Mouse (Mus musculus) right cerebral cortex, postnatal 25 days (tissue): ENCODE measurements around the gene Ttll13.
A peak's percentile ranks its signal among the peaks of the same experiment; 100 is the strongest.

ENCODE experiments used
- DNase-seq: peaks from one replicate; pipeline ENCODE4 v3.0.0; 2022

Ttll13 gene

DNA sequence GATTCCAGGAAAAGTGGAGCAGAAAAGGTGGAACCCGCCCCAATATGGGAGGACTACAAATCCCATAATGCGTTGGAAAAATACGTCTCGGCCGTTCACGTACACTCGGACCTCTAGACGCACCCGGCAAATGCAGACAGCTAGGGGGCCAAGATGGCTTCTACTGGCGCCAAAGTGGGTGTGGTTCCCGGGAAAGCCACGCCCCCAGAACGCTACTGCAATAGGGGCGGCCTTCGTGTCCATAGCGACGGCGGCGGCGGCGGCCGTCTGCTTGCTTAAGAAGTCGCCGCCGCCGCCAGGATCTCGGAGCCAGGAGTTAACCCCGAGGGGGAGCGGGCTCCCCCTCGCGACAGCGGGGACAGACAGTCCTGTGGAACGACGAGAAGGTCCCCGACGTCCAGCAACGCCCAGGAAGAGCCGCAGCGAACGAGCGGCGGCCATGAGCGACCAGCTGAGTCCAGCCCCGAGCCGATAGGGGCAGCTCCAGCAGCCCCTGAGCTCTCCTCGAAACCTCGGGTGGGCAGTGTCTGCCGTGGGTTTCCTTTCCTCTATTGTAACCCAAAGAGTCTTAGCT is at the start of gene Ttll13:
Ttll13 (plus strand) TSS at position 229 of the 574 bp plus-strand sequence.
- peak; percentile 94 for DNase-seq

DNA sequence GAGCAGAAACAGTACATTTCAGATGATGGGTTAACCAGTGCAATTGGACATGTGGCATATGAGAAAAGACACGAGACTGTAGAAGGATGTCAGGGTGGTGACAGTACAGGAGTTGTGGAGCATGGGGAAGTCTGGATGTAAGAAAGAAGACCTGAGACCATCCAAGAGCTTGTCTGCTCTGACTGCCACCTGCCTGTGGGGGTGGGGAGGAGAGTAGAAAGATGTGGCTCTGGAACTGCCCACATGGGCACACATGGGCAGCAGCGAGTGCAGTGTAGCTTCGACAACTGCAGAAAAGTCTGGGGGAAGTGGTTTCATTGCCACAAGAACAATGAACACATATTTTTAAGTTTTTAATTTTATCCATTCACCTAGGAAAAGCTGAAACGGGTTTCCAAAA is 48.8 kb upstream of the Ttll13 start:
- DNase-seq: no peak

DNA sequence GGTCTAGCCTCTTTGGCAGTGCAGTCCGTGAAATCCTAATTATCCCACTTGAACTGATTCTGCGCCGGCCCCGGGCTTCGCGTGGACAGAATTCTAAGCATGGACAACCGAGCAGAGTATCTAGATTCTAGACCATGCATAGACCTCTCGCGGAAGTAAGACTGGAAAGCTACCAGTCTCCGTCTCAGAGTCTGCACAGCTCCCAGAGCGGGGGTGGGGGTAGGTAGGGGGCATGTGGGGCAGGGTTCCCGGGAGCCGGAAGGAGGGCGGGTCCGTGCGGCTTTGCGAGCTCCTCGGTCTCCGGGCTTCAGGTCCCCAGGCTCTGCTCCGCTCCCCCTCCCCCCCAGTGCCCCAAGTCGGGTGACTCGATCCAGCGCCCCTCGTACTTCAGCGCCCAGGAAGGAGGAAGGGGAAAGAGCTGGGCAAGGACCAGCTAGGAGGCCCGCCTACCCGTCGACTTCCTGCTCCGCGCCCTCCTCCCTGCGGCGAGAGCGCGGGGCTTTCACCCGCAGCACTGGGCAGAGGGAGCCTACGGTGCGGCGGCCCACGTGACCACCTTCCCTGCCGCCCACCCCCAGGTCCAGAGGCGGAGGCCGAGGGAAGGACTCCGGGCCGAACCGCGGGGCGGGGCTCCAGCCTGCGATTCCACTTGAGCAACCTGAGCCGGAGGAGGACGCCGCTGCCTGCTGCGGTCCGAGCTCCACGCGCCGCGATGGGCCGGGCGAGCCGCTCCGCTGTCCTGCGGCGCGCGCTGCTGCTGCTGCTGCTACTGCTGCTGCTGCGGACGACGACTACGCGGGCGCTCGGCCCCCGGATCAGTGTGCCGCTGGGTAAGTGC is 48.0 kb upstream of the Ttll13 start:
- DNase-seq: peak; percentile 84

GRCm38 (mm10) chr7:80198863-80199262 is 47.3 kb upstream of the Ttll13 start:
- no peak for DNase-seq

DNA sequence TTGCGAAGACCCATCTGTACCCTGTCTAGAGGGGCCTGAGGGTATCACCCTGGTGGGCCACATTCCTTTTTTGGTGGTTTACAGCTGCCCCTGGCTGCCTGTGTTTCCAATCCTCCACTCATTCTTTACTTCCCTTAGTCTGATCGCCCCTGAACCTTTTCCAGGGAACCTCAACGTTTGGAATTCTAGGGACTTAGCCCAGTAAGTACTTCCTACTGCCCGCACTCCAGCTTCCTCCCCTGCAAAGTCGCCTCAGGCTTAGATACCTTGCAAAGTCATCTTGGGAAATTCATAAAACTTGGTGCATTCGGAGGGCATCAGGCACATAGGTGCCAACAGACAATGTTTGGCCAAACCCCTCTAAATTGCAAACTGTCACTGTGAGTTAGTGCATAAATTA is 46.9 kb upstream of the Ttll13 start:
- DNase-seq: no peak

DNA sequence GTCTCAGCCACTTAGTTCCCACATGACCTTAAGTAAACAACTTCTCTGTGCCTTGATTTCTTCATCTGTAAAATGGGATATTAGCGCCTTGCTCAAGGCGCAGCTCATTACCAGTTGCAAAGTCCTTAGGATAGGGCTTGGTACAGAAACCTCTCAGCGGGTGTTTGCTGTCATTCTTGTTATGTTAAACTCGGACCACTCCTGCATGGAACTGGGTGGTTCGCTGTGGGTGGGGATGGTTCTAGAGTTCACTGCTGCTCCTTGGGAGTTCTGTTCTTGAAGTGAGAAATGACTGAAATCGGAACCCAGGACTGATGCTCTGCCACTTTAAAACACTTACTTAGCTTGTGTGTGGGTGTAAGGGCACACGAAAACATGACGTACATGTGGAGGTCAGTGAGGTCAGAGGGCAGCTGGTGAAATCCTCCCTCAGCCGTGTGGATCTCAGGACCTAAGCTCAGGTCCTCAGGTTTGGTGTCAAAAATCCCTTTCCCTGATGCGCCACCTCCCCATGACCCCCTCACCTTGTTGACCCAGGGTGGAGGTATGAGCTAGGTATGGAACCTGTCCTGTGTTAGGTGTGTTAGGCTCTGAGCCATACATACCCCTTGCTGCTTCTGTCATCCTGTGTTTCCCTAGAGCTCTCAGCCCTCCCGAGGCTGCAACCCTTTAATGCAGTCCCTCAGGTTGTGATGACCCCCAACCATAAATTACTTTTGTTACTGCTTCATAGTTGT is 46.2 kb upstream of the Ttll13 start:
- DNase-seq: no peak

- no peak for DNase-seq
Observed at GRCm38 (mm10) chr7:80200588-80200945, 45.6 kb upstream of the Ttll13 start.

GRCm38 (mm10) chr7:80200963-80201539 is 45.1 kb upstream of the Ttll13 start:
- no peak for DNase-seq

DNA sequence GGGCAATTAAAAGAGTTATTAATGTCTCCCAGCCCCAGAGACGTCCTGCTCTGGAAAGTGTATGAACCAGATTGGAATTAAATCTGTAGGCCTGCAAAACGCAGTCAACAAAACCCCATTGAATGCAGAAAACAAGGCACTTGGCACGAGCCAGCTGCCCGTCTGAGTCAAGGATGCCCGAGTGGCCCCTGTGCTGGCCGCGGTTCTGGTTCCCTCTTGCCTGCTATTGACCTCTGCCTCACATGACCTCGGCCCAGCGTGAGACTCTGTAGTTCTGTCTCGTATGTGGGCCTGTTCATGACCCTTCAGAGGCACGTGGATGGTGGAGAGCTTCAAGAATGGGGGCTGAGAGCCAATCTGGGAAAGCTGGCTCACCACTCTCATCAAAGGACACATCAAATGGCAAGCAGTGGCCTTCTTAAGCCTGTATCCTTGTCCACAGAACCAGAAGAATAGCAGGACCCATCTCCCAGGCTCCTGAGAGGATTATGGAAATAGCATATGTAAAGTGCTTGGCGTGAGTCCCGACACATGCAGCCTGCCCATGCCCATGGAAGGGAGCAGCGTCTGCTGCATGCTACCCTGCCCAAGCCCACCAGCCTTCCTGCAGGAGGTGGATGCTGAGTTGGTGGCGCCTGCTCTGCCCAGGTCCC is 44.2 kb upstream of the Ttll13 start:
- no peak for DNase-seq

- no peak for DNase-seq
Observed at GRCm38 (mm10) chr7:80202961-80203360, 43.2 kb upstream of the Ttll13 start.

DNA sequence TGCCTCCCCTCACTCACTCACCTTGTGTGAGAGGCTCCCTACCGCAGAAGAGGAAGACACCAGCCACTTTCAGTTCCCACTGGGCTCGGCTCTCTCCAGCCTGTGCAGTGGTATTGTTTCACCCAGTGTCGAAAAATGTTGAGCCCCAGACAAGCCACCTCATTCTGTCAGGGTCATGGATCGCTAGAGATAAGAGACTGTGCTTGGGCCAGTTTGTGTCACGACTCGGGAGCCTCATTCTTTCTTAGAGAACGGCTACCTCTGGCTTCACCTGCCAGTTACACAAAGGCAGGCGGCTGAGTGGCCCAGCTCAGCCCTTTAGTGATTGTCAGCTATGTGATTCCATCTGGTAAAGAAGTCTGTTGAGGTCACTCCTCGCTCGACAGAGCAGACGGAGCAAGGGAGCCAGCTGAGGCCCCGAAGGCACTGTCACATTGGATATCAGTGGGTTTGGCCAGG is 42.5 kb upstream of the Ttll13 start:
- DNase-seq: no peak

GRCm38 (mm10) chr7:80204362-80204761 is 41.8 kb upstream of the Ttll13 start:
- no peak for DNase-seq

GRCm38 (mm10) chr7:80204961-80205360 is 41.2 kb upstream of the Ttll13 start:
- no peak for DNase-seq

- DNase-seq: no peak
Observed at GRCm38 (mm10) chr7:80205705-80206589, 40.2 kb upstream of the Ttll13 start.

DNA sequence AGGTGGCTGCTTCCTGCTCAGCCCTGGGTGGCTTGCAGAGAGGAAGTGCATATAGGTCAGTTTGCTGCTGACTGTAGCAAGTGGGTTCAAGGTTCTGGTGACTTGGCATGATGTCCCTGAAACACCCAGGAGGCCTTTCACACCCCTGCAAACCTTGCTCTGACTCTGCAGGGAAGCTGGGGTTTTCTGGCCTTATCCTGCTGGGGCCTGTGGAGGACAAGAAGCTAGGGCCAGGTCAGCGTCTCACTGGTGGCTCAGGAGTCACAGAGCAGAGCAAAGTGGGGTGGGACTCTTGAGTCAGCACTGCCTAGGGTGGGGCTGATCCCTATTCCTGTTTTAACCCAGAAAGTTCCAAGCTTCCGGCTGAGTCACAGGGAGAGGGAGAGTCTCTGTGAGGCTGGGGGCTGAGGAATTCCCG is 38.9 kb upstream of the Ttll13 start:
- no peak for DNase-seq

- DNase-seq: no peak
Observed at GRCm38 (mm10) chr7:80208026-80208642, 38.0 kb upstream of the Ttll13 start.

DNA sequence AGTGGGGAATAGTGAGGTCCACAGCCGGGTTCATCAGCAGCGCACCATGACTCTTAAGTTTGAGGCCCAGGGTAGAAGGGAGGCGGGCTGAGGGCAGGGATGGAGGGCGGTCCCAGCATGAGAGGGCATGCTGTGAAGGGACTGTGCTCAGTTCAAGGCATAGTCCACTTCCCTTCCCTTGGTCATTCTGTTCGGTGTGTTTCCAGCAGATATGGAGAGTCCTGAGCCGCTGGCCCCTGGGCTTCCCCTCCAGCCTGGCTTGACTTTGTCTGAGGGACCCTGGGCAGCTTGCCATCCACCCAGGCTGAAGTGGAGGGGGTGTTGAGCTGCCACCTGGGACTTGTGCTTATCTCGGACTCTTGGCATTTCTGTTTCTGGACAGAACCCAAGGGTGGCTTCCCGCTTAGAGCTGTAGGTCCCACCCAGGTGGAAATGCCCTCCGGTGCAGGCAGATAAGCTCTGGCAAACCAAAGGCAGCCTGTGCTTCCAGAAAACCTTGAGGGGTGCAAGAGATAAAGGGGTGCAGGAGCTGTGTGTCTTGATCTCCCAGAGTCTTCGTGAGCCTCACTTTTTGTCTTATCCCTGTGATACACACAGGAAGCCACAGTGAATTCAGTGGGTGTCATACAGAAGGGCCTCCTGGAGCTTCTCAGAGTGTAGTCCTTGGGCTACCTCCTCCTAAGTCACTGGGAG is 37.3 kb upstream of the Ttll13 start:
- DNase-seq: no peak

DNA sequence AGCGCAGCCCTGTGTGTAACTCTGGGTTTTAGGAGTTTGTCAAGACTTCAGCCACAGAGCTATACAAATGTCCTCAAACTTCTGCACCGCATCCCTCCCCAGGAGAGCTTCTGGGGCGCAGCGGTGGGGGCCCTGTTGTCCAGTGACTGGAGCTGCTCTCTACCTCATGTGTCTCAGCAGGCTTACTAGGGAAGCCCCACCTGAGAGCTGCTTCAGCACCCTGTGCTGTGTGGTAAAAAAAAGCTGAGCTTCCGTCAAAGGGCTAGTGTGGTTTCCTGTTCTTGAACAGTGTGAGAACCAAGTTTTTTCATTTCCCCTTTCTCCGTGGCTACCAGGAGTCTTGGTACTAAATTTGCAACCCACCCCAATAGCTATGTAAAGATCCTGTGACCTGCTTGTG is 36.5 kb upstream of the Ttll13 start:
- DNase-seq: no peak

DNA sequence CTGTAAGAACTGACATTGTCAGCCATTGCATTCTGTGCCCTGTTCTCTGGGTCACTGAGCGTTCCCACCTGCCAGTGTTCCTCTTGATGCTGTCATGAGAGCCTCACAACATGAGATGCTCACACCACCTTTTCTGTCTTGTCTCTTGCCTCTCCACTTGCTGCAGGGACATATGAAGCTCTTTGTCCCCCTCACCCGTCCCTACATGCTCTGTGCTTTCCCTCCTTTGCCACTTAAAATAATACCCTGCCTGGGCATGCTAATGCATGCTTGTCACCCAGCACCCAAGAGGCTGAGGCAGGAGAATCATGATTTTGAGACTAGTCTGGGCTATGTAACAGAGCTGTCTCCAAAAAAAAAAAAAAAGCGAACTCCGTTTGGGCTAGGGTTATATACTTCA is 35.2 kb upstream of the Ttll13 start:
- no peak for DNase-seq

- no peak for DNase-seq
Observed at GRCm38 (mm10) chr7:80213604-80214003, 32.6 kb upstream of the Ttll13 start.

DNA sequence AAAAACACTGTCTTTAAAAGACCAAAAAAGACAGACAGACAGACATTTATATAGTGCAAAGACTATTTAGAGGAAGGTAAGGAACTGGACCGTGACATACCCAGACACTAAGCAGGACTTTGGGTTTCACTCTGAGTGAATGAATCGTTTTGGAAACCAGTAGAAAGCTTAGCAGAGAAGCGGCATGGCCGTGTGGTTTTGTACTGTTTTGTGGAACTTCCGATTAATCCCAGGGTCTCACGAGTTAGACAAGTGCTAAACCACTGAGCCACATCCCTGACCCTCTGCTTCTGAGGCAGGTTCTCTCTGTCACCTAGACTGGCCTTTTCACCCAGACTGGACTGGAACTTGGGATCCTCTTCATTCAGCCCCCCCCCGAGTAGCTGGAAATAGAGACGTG is 31.7 kb upstream of the Ttll13 start:
- DNase-seq: no peak
